Mouse (Mus musculus) liver, embryonic 16.5 days (tissue): ENCODE results near the gene Dct. TPM values are rescaled to one million over a fixed set of nuclear protein-coding genes. Genes with fewer than 3 reads are reported as not detected.

ENCODE experiments used
- ATAC-seq: fragments of 200-750 bp; cut with Nextera tagmentation; 2 replicates; pipeline ENCODE4 v1.8.0; 2017; ENCODE audit warnings: low read depth, mild to moderate bottlenecking, moderate number of reproducible peaks, moderate library complexity
- H3K27ac ChIP-seq: fragments of 300-500 bp; sonication (generic); 2 replicates; pipeline ENCODE4 v1.5.1; 2014; ENCODE audit warnings: mild to moderate bottlenecking, low read length
- H3K27me3 ChIP-seq: fragments of 300-500 bp; sonication (generic); 2 replicates; pipeline ENCODE4 v1.6.1; 2014; ENCODE audit warnings: low read depth, low read length, mixed read lengths; ENCODE audit not compliant: control insufficient read depth, insufficient read depth
- H3K36me3 ChIP-seq: fragments of 300-500 bp; sonication (generic); 2 replicates; pipeline ENCODE4 v1.6.1; 2014; ENCODE audit warnings: mild to moderate bottlenecking; ENCODE audit not compliant: control insufficient read depth, insufficient read depth
- H3K4me1 ChIP-seq: fragments of 300-500 bp; sonication (generic); 2 replicates; pipeline ENCODE4 v1.6.1; 2014; ENCODE audit warnings: low read depth, low read length, mixed read lengths; ENCODE audit not compliant: control insufficient read depth
- H3K4me2 ChIP-seq: fragments of 300-500 bp; sonication (generic); 2 replicates; pipeline ENCODE4 v1.6.1; 2014; ENCODE audit warnings: low read depth, low read length, mixed read lengths
- H3K4me3 ChIP-seq: fragments of 300-500 bp; sonication (generic); 2 replicates; pipeline ENCODE4 v1.5.1; 2014; ENCODE audit warnings: low read depth, mild to moderate bottlenecking, low read length
- H3K9ac ChIP-seq: fragments of 300-500 bp; sonication (generic); 2 replicates; pipeline ENCODE4 v1.6.1; 2014; ENCODE audit warnings: low read depth, low read length
- H3K9me3 ChIP-seq: fragments of 300-500 bp; sonication (generic); replicated peaks from 2 replicates; pipeline ENCODE4 v1.6.1; 2016; ENCODE audit warnings: low read length; ENCODE audit not compliant: control insufficient read depth
- WGBS: fragments of 180-500 bp; shearing (Covaris S2); extraction: QIAGEN DNeasy Blood & Tissue Kit; methylation state at CpG from one replicate; pipeline ENCODE4 v1.1.7; 2014; ENCODE audit not compliant: insufficient replicate concordance; 5-methylcytosine and 5-hydroxymethylcytosine counted together
- polyA plus RNA-seq: library from polyadenylated mRNA; unstranded; fragments of >200 nt; fragmentation: Nextera tagmentation; extraction: Ambion mirVana; gene quantifications from 2 replicates; pipeline ENCODE4 v1.2.1, GENCODE M21; 2015

Gene Dct
- polyA plus RNA-seq, 1 experiment from 2014 or later = 0.33 TPM

DNA sequence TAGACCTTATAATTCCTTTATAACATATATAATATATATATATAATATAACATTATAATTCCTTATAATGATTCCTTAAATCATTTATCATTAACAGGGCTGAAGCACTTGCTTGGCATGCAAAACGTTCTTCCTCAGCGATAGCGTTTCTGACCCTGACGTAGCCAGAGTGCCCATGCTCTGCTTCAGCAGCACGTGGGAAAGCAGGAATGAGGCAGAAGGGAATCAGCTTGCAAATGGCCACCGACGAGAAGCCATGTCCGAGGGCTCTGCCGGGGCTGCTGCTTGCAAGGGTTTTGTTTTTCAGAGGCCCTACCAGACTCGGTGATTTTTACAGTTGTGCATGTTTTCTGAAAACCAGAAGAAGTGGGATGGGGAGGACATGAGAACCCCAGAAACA is 1.6 kb downstream of the Dct start:
- Histone ChIP-seq H3K36me3 (no peaks in the 10 kb centered on the region), H3K9me3 (no peaks in the 10 kb centered on the region), H3K9ac (no peak overlapping the region), H3K4me3 (no peak overlapping the region), H3K27me3 (no peaks in the 10 kb centered on the region; the same call in 1 of the 2 replicates), H3K4me1 (no peaks in the 10 kb centered on the region), H3K27ac (no peak overlapping the region), H3K4me2 (no peak overlapping the region)
- WGBS = 70% methylated on average over 10 of the region's 10 CpGs
- no peak for ATAC-seq

DNA sequence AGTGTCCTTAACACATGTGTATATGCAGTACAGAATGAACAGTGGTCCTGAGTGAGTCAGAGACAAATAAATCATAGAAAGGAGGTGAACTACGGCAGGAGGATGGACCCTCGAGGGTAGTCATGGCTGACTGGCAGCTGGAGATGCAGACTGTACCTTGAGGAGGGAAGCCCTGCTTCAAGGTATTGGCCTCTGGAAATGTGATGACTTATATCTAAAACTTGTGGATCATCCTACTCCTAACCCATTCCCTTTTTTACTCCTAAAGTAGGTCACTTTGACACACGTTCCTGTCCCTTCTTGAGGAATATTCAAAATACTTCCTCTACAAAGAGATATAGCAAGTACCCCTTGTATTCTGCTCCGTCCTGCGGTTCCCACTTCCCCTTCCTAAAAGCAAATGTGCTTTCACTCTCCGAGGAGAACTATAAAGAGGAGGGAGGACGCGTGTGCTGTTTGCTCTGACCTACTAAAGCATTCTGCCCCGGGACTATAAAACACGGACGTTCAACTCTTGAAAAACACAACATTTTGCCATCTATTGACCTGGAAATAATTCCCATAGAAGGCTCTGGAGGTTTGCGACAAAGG is 2.3 kb downstream of the Dct start:
- H3K4me1 ChIP-seq = no peaks in the 10 kb centered on the region
- H3K9ac ChIP-seq = no peak overlapping the region
- H3K4me2 ChIP-seq = no peak overlapping the region
- H3K9me3 ChIP-seq = no peaks in the 10 kb centered on the region
- WGBS = 24% methylated on average over 12 of the region's 12 CpGs
- H3K27ac ChIP-seq = no peak overlapping the region
- ATAC-seq = no peak
- no peak overlapping the region for H3K4me3 ChIP-seq
- H3K27me3 ChIP-seq = no peaks in the 10 kb centered on the region; the same call in 1 of the 2 replicates
- no peaks in the 10 kb centered on the region for H3K36me3 ChIP-seq

DNA sequence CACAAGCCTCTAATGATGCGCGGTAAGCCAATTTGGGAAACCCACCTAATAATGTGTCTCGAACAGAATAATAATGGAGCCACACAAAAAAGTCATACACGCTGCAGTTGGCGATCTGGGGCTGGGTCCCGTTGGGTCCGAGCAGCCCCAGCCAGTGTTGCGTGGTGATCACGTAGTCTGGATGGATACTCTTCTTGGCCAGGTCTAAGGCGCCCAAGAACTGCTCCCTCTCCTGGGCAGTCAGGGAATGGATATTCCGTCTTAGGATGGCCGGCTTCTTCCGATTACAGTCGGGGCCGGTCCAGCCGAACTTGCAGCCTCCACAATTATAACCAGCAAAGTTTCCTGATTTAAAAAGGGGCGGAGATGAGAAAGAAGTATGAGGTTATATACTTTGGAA is 9.1 kb downstream of the Dct start:
- Histone ChIP-seq H3K4me3 (no peak overlapping the region), H3K9me3 (no peaks in the 10 kb centered on the region), H3K4me2 (no peak overlapping the region), H3K27me3 (no peaks in the 10 kb centered on the region), H3K4me1 (no peaks in the 10 kb centered on the region; the same call in 1 of the 2 replicates), H3K9ac (no peak overlapping the region), H3K27ac (no peak overlapping the region), H3K36me3 (no peaks in the 10 kb centered on the region)
- 80% methylated on average over 17 of the region's 17 CpGs for WGBS
- ATAC-seq = no peak

DNA sequence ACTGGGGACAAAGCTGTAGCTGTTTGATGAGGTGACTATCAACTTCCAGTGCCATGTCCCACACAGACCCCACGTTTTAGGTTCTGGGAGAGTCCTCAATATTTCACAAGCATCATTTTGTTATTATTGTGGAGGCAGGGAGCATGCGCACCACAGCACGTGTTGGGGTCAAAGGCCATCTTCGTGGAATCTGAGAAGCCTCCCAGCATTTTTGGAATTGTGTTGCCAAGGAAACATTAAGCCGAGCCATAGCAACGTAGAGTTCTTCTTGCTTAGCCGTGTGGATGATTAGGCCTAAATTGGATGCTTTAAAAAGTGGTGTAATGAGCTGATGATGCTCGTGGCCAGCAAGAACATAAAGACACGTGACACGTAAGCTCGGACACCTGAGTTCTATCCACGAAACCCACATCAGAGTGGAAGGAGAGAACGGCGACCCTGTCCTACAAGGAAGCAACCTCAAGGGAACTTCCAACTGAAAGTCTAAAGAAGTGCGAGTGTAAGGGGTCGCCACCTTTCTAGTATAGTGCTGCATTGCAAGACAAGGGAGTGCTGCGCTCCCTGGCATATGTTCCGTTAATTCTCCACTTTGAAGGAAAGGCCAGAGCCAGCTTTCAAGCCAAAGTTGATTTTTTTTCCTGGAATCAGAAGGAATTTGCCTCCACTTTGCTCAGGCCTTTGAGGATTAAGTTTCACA is 9.8 kb downstream of the Dct start:
- 66% methylated on average over 18 of the region's 18 CpGs for WGBS
- Histone ChIP-seq H3K27me3 (no peaks in the 10 kb centered on the region), H3K36me3 (no peaks in the 10 kb centered on the region), H3K9me3 (no peaks in the 10 kb centered on the region), H3K4me1 (no peaks in the 10 kb centered on the region; the same call in 1 of the 2 replicates), H3K4me2 (no peak overlapping the region), H3K27ac (no peak overlapping the region), H3K4me3 (no peak overlapping the region), H3K9ac (no peak overlapping the region)
- no peak for ATAC-seq

DNA sequence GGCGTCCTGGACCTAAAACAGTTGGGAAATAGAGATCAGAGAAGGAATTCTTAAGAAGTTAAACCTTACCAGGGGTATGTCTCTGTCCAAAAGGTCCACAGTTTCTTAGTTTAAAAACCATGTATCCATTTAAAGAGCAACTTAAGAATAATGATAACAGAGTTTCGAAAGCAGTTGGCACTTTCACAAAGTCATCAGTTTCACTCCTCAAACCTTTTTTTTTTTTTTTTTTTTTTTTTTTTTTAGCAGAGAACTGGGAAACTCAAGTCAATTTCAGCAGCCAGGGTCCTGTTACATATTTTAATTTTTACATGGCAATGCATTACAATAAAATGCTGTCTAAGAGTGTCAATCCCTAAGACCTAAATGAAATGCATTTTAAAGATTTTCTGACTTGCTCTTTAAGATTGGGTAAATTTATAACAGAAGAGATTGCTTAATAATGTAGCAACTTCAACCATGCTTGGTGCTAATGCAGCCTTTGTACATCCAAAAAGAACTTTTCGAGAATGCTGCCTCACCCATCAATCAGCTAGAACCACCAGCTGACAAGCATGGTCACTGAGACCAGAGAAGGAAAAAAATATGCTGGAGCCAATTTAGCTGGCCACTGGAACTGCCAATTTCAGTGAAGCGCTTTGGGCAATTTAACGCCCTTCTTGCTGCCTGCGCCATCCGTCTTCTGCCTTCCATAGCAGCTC is 11.3 kb downstream of the Dct start:
- Histone ChIP-seq H3K9me3 (no peaks in the 10 kb centered on the region), H3K4me2 (no peak overlapping the region), H3K27ac (no peak overlapping the region), H3K4me1 (no peaks in the 10 kb centered on the region; the same call in 1 of the 2 replicates), H3K4me3 (no peak overlapping the region), H3K27me3 (no peaks in the 10 kb centered on the region), H3K9ac (no peak overlapping the region), H3K36me3 (no peaks in the 10 kb centered on the region)
- no peak for ATAC-seq
- 61% methylated on average over 7 of the region's 7 CpGs for WGBS

DNA sequence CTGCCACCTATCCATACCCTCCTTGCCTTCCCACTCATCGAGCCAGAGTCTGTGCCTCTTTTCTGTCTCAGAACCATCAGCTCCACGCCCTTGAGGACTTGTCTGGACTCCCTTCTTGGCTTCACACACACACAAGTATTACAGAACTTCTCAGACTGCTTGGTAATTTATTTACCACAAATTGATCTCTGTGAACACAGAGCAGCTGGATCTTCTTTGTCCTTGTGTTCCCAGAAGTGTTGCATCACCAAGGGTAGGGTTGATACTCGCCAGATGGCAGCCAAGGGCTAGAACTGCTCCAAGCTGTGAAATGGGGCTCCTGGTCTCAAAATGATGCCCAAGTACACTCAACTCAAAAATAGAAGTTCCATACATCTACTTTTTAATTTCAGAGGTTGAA is 13.0 kb downstream of the Dct start:
- no peaks in the 10 kb centered on the region for H3K9me3 ChIP-seq
- 52% methylated on average over 3 of the region's 3 CpGs for WGBS
- ATAC-seq = no peak
- H3K4me1 ChIP-seq = no peaks in the 10 kb centered on the region; the same call in 1 of the 2 replicates
- no peaks in the 10 kb centered on the region for H3K36me3 ChIP-seq
- no peak overlapping the region for H3K27ac ChIP-seq
- H3K27me3 ChIP-seq = no peaks in the 10 kb centered on the region
- no peak overlapping the region for H3K4me3 ChIP-seq
- no peak overlapping the region for H3K9ac ChIP-seq
- H3K4me2 ChIP-seq = no peak overlapping the region

DNA sequence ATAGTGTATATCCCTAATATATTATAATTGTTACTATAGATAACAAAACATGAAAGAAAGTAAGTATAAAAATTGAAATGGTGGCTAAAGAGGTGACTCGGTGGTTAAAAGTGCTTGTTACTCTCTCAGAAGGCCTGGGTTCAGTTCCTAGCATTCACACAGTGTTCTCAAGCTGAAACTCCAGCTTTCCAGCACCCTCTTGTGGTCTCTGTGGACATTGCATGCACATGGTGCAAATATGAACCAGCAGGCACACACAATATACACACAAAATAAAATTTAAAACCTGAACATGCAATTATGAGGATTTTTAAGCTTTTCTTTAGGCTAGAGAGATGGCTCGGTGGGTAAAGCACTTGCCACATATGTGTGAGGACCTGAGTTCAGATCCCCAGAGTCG is 24.5 kb downstream of the Dct start:
- no peak overlapping the region for H3K9ac ChIP-seq
- H3K4me3 ChIP-seq = no peak overlapping the region
- peaks cover 6% of the 10 kb centered on the region for H3K9me3 ChIP-seq
- H3K4me2 ChIP-seq = no peak overlapping the region
- H3K27ac ChIP-seq = no peak overlapping the region
- no peaks in the 10 kb centered on the region for H3K36me3 ChIP-seq
- H3K4me1 ChIP-seq = no peaks in the 10 kb centered on the region
- no peak for ATAC-seq
- 60% methylated on average over 3 of the region's 3 CpGs for WGBS
- H3K27me3 ChIP-seq = no peaks in the 10 kb centered on the region

DNA sequence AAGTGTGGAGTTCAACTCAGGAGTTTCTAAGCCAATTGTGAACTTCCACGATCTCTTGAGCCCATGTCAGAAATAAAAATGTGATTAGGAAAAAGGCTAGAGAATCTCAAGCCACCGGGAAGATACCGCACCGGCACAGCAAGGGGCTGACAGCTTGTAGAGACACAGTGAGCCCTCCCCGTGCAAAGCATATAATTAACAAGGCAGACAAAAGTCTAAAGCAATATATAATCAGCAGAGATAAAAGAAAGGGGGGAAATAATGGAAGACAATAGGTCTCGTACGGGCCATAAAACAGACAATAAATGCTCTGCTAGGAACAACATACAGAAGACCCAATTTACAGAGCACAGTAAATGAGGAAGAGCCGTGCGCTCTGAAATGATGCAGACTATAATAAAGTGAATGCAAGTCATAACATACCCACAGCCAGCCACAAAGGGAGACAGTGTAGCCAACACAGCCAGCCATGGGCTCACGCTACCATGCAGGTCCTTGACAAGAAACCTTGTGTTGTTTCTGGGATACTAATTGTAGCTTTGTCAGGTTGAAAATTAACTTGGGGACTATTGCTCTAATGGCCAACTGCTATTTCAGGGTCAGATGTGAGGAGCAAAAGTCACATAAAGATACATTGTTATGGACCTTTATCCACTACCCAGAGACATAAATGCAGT is 30.0 kb downstream of the Dct start:
- no peak for ATAC-seq

More for the DNA sequence above, 30.0 kb downstream of the Dct start:
- Histone ChIP-seq H3K36me3 (no peaks in the 10 kb centered on the region), H3K9me3 (no peaks in the 10 kb centered on the region), H3K4me3 (no peak overlapping the region), H3K27ac (no peak overlapping the region), H3K4me1 (no peaks in the 10 kb centered on the region), H3K9ac (no peak overlapping the region), H3K27me3 (no peaks in the 10 kb centered on the region), H3K4me2 (no peak overlapping the region)
- WGBS = 69% methylated on average over 10 of the region's 10 CpGs
